Mouse (Mus musculus) thymus, postnatal 0 days (tissue): Measurements from ENCODE around the gene Tmem26. TPM values are rescaled to one million over a fixed set of nuclear protein-coding genes. Genes with fewer than 3 reads are reported as not detected.
"Not testable (repeated sequence)": the region's sequence is repeated elsewhere in the genome, so short reads cannot be mapped to it uniquely, and the experiment has no call there.

ENCODE experiments used
- DNase-seq: peaks from one replicate; pipeline ENCODE4 v3.0.0-alpha.2; 2015; ENCODE audit warnings: low spot score
- polyA plus RNA-seq: library from polyadenylated mRNA; unstranded; fragments of >200 nt; fragmentation: Nextera tagmentation; extraction: Ambion mirVana; gene quantifications from 2 replicates; pipeline ENCODE4 v1.2.1, GENCODE M21; 2015

The Tmem26 gene
- polyA plus RNA-seq, result 2.6 and 3.1 TPM in 2 replicates

GRCm38 (mm10) chr10:68723568-68724360 lies at the start of gene Tmem26:
Gene Tmem26, plus strand, starts transcription at chr10:68723646.
- no peak for DNase-seq

DNA sequence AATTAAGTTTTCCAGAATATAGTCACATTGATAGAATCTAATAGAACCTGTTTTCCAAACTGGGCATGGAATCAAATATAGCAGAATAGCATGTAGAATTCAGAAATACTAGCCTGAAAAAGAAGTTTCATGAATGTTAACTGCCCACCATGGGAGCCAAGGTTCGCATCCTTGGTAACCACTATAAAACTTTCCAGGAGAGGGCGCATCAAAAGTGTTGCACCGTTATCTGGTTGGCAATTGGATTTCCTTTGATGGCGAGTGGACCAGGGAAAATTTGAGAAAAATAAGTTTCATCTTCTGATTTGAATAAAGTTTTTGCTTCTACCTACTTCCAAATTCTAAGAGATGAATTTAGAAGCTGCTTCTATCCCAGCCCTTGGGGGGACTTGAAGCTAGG lies 44.8 kb upstream of the Tmem26 start:
- no peak for DNase-seq

- DNase-seq, result no peak
Observed at GRCm38 (mm10) chr10:68681233-68681632, 42.2 kb upstream of the Tmem26 start.

DNA sequence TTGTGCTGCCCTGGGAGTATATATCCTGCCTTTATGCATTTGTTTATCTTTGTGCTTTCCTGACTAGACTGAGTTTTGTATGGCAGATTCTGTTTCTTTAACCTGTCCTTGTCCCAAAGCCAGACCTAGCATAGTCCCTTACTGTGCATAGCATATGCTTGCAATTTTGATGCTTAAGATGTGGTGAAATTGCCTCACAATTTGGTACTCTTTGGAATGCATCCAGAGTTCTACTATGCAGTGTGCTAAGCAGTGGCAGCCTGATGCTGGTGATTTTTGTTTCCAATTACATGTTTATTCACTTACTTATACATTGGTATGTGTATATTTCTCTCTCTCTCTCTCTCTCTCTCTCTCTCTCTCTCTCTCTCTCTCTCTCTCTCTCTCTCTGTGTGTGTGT lies 37.9 kb upstream of the Tmem26 start:
- no peak for DNase-seq

DNA sequence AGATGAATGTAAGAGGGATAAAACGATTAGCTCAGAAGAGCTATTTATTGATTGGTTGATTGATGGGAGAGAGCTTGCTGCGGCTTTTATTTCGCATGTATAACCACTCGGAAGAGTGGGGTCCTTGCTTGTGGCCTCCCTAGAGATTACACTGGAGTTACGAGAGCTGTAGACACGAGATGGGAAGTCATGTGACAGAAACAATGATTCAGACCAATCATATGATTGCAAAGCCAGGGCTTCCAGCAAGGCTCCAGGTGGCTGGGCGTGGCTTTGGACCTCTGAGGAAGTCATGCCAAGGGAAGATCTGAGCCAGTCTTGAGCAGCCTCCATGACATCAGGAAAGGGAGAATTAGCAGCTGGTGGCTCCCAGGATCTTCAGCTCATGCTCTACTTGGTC lies 32.3 kb upstream of the Tmem26 start:
- no peak for DNase-seq

GRCm38 (mm10) chr10:68692401-68692800 lies 31.0 kb upstream of the Tmem26 start:
- no peak for DNase-seq

DNA sequence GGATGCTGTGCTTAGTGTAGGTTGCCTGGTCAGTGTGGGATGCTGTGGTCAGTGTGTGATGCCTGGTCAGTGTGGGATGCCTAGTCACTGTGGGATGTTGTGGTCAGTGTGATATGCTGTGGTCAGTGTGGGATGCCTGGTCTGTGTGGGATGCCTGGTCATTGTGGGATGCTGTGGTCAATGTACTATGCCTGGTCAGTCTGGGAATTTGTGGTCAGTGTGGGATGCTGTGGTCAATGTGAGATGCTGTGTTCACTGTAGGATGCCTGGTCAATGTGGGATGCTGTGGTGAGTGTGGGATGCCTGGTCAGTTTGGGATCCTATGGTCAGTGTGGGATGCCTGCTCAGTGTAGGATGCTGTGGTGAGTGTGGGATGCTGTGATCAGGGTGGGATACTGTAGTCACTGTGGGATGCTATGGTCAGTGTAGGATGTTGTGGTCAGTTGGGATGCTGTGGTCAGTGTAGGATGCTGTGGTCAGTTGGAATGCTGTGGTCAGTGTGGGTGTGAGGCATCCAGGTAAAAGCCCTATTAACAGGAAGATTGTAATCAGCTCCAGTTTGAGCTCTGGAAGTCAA lies 27.6 kb upstream of the Tmem26 start:
- no peak for DNase-seq

- no peak for DNase-seq
Observed at GRCm38 (mm10) chr10:68704268-68704667, 19.2 kb upstream of the Tmem26 start.

GRCm38 (mm10) chr10:68705471-68706036 lies 17.9 kb upstream of the Tmem26 start:
- DNase-seq, result no peak

- DNase-seq, result no peak
Observed at GRCm38 (mm10) chr10:68707014-68707852, 16.2 kb upstream of the Tmem26 start.

GRCm38 (mm10) chr10:68712926-68713325 lies 10.5 kb upstream of the Tmem26 start:
- DNase-seq, result no peak

DNA sequence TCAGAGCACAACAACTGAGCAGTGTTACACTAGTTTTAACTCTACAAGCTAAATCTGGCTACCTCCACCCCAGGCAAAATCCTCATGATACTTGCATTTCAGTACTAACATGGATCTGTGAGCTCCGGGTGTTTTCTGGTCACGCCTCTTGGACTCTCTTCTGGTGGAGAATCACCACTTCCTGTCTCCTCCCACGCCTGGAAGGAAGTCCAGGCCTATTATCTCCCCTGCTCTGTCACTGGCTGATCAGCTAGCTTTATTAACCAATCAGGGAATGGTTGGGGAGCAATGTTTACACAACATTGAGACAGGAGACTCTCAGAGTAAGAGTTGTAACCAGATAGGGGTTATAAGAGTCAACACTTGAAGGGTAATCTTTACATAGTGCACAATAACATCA lies 9.1 kb upstream of the Tmem26 start:
- DNase-seq, result no peak

DNA sequence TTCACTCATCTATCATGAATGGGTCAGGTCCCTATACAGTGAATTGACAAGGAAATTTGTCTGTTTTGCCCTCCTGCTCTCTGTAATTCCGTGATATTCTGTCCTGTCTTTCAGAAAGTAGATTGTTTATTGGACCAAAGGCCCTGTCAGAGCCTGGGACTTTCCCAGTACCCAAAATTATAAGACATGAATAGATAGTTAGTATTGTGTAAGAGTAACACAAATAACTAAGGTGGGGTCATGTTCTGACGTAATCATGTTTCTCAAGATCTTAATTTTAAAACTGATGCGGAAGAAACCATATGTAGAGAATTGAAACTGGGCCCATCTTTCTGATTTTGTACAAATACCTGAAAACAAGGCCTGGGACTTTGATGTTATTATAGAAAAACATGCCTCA lies 8.1 kb upstream of the Tmem26 start:
- DNase-seq, result no peak

DNA sequence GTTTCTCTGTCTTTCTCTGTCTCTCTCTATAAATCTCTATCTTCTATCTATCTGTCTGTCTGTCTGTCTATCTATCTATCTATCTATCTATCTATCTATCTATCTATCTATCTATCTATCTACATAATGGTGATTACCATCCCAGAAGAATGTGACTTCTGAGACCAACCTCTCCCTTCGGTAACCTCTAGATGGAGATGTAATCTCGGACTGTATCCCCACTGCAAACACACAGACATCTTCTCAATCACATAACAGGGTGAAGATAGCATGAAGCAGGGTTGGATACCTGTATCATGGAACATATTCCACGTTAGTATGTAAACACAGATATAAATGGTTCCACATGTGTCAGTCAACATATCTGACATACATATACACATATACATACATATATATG lies 5.1 kb upstream of the Tmem26 start:
- DNase-seq, result no peak

DNA sequence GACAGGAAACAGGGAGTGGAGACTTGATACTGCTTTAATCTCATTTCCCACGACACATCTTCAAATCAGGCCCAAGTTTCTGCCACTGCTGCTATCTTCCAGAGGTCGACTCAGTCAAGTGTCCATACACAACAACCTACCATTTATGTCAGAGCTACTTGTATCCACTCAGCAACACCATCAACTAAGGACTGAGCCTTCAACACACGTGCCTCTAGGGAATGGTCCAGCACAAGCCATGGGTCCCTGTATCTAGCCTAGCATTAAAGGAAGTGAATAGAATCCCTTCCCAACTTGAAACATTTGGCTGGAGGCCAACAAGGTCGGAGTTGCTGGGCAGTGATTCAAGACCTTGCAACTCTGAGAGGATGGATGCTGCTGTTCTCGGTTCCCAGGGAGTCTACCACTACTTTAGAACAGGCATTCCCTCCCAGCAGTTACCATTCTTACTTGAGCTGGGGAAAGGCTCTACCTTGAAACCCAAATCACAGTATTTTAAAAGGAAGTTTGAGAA lies 2.5 kb upstream of the Tmem26 start:
- no peak for DNase-seq

- DNase-seq, result no peak
Observed at GRCm38 (mm10) chr10:68723015-68723414, 431 bp upstream of the Tmem26 start.

- no peak for DNase-seq
Observed at GRCm38 (mm10) chr10:68724361-68724720, 895 bp downstream of the Tmem26 start.

DNA sequence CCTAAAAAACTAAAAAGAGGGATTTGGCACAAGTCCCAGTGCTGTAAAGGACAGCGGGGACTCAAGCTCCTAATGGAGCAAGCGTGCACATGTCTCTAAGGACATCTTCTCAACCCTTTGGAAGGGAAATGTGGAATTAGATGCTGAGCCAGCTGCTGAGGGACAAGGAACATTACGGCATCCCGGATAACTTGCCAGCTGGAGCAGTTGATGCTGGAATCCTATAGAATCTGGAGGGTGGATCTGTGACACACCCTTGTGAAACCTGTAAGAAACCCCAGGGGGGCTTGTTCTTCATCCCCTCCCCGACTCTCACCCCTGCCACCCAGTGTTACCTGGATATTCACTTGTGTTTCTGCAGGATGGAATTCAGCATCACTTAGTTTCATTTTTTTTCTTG lies 4.0 kb downstream of the Tmem26 start:
- DNase-seq, result no peak

- no peak for DNase-seq
Observed at GRCm38 (mm10) chr10:68735621-68736020, 12.2 kb downstream of the Tmem26 start.

DNA sequence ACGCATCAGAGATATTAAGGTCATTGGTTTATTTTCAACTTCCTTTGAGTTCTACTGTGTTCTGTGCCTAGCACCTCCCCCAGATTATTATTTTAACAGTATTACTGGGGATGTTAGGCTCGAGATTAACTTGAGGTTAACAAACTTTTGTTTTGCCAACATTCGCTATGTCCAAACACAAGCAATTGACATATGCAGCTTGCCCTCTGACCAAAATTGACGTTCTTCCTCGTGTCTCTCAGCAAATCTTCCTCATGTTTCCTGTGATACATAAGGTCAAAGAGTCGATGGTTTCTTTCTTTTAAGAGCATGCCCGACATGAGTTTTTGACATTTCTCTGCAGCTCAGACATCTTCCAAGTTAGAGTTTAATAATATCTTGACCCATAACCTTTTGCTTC lies 13.9 kb downstream of the Tmem26 start:
- DNase-seq, result no peak

DNA sequence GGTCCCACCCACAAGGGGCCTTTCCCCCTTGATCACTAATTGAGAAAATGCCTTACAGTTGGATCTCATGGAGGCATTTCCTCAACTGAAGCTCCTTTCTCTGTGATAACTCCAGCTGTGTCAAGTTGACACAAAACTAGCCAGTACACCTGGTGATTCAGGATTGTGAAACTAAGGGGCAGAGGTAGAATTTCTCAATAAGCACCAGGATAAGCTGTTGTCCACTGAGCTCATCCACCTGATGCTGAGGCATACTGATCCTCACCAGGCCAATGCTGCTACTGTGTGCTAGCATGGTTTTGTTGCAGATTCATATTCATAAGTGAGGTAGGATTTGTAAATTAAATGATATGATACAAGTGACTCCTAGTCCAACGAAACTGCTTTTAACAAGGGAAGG lies 15.5 kb downstream of the Tmem26 start:
- not testable (repeated sequence) for DNase-seq

GRCm38 (mm10) chr10:68740251-68740650 lies 16.8 kb downstream of the Tmem26 start:
- DNase-seq, result no peak
